In the genomic region with DNA sequence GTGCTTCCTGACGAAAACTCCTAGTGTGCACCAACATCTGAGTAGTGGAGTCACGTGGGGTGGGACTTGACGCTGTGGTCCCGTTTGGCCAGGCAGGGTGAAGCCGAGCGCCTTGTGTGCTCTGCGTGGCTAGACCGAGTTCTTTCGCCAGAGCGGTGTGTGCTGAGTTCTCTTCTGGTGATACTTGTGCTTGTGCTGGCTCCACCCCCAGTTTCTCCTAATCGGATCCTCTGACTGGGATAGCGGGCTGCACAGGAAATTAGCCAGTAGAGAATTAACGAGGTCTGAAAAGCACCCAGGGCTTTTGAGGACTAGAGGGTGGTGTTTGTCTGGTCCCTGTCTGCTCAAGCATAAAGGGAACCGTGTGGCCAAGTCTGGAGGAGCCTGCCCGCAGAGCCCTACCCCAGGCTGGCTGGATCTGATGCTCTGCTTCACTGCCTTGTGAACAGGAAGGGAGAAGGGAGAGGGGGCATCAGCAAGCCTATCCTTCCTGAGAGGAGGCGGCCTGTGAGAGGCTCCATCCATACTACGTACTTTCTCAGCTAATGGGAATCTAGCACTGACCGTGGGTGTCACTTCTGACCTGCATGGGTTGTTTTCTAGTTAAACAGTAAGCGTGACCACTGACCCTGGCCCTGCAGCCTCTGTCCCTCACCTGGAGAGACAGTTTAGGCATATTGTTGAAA, we compare ENCODE assay signal across 9 mouse cellular contexts. TPM values are rescaled to one million over a fixed set of nuclear protein-coding genes. Genes with fewer than 3 reads are reported as not detected.
A peak's percentile ranks its signal among the peaks of the same experiment; 100 is the strongest.
DNase-seq lines count a peak whose midpoint lies in the region; ATAC-seq lines count a peak whose summit lies in the region.
"Had no signal": no experiment of that assay in that cellular context is flagged by ENCODE, and none has a peak within 500 bp of the region (broad histone marks: within the 10 kb centered on the region; RNA-seq: fewer than 3 reads in every experiment).

No protein-coding gene starts in this region.

- H3K4me1 ChIP-seq in intestine, embryonic 15.5 days (replicated peaks), result peaks cover 12% of the 10 kb centered on the region; the same call in 1 of the 2 replicates
- H3K4me1 ChIP-seq in liver, embryonic 16.5 days (ENCODE audit: control insufficient read depth, low read depth, low read length), result peaks cover 54% of the 10 kb centered on the region

- H3K9me3 ChIP-seq in intestine, embryonic 15.5 days, result no peaks in the 10 kb centered on the region
- no peaks in the 10 kb centered on the region for H3K9me3 ChIP-seq in liver, embryonic 16.5 days (replicated peaks; ENCODE audit: control insufficient read depth, low read length)
- H3K9me3 ChIP-seq: lung, embryonic 15.5 days had no signal

- 43% methylated on average over 19 of the region's 19 CpGs for WGBS in intestine, embryonic 15.5 days
- 47% methylated on average over 19 of the region's 19 CpGs for WGBS in liver, embryonic 16.5 days (ENCODE audit: insufficient replicate concordance)

- H3K4me3 ChIP-seq in intestine, embryonic 15.5 days (replicated peaks), result no peak overlapping the region
- H3K4me3 ChIP-seq in liver, embryonic 16.5 days (ENCODE audit: low read depth, low read length), result no peak overlapping the region
- H3K4me3 ChIP-seq: lung, embryonic 15.5 days had no signal

- no peak overlapping the region for H3K27ac ChIP-seq in intestine, embryonic 15.5 days
- peak overlapping the region; percentile 75 for H3K27ac ChIP-seq in liver, embryonic 16.5 days (ENCODE audit: low read length)
- H3K27ac ChIP-seq: lung, embryonic 15.5 days had no signal

- peak; percentile 17 for DNase-seq in embryo, embryonic 11 days
- no peak for DNase-seq in embryo, embryonic 10.5 days (ENCODE audit: low spot score)
- DNase-seq in ZHBTc4 (ENCODE audit: low read depth, low spot score), result peak; percentile 29
- no peak for DNase-seq in adrenal gland, postnatal 25 days
- DNase-seq in urinary bladder, postnatal 14 days (ENCODE audit: low spot score), result no peak
- no peak for DNase-seq in B cell, adult 2 months

- peak; percentile 40; the same call in 1 of the 2 replicates for ATAC-seq in intestine, embryonic 15.5 days
- peak; percentile 79 for ATAC-seq in liver, embryonic 16.5 days (ENCODE audit: low read depth)

- no peaks in the 10 kb centered on the region; the same call in 1 of the 2 replicates for H3K36me3 ChIP-seq in intestine, embryonic 15.5 days
- peaks cover 2% of the 10 kb centered on the region; the same call in 1 of the 2 replicates for H3K36me3 ChIP-seq in liver, embryonic 16.5 days (ENCODE audit: control insufficient read depth, insufficient read depth)
- H3K36me3 ChIP-seq: lung, embryonic 15.5 days had no signal

- H3K27me3 ChIP-seq in intestine, embryonic 15.5 days (replicated peaks), result no peaks in the 10 kb centered on the region
- H3K27me3 ChIP-seq in liver, embryonic 16.5 days (ENCODE audit: control insufficient read depth, insufficient read depth, low read depth, low read length), result no peaks in the 10 kb centered on the region

- H3K4me2 ChIP-seq in intestine, embryonic 15.5 days (replicated peaks), result no peak overlapping the region
- peak overlapping the region; percentile 22; the same call in 1 of the 2 replicates for H3K4me2 ChIP-seq in liver, embryonic 16.5 days (ENCODE audit: low read depth, low read length)
- H3K4me2 ChIP-seq: lung, embryonic 15.5 days had no signal

- H3K9ac ChIP-seq in intestine, embryonic 15.5 days, result no peak overlapping the region
- peak overlapping the region; percentile 35 for H3K9ac ChIP-seq in liver, embryonic 16.5 days (ENCODE audit: low read depth, low read length)
- H3K9ac ChIP-seq: lung, embryonic 15.5 days had no signal

RNA-seq across cellular contexts. Expression of a gene that starts 28.7 kb away (rescaled TPM):
- polyA plus RNA-seq in intestine, embryonic 15.5 days (2015; fragmentation: Nextera tagmentation; extraction: Ambion mirVana), result 40.1 and 40.3 TPM in 2 replicates
- polyA plus RNA-seq in liver, embryonic 16.5 days (2015; fragmentation: Nextera tagmentation; extraction: Ambion mirVana), result 139 and 168 TPM in 2 replicates
- total RNA-seq in adrenal gland, postnatal 25 days (2021), result 295 and 361 TPM in 2 replicates

RNA-seq across cellular contexts. Expression of a gene that starts 52.3 kb away (rescaled TPM):
- 10.8 and 13.9 TPM in 2 replicates for polyA plus RNA-seq in intestine, embryonic 15.5 days (2015; fragmentation: Nextera tagmentation; extraction: Ambion mirVana)
- 12.3 and 14.1 TPM in 2 replicates for polyA plus RNA-seq in liver, embryonic 16.5 days (2015; fragmentation: Nextera tagmentation; extraction: Ambion mirVana)
- total RNA-seq in adrenal gland, postnatal 25 days (2021), result 1.2 and 4.2 TPM in 2 replicates

Comparison
In these comparisons a context has a peak if more than half of its experiments do, and no peak if none do; other contexts are left out.
1. DNase-seq: peak in embryo, embryonic 11 days (single experiment) and ZHBTc4 (single experiment); none in embryo, embryonic 10.5 days (single experiment), adrenal gland, postnatal 25 days (single experiment), urinary bladder, postnatal 14 days (single experiment) and B cell, adult 2 months (0 of 2).